Mouse (Mus musculus) MEL (cell line): ENCODE results near the gene Ankrd35. TPM values are rescaled to one million over a fixed set of nuclear protein-coding genes. Genes with fewer than 3 reads are reported as not detected.
A peak's percentile ranks its signal among the peaks of the same experiment; 100 is the strongest.

ENCODE experiments used
- DNase-seq: peaks from one replicate; pipeline ENCODE4 v3.0.0; 2011; ENCODE audit warnings: low read depth, low spot score
- H3K27ac ChIP-seq: 2 replicates; pipeline ENCODE4 v1.5.1; 2012; ENCODE audit warnings: low read depth, mild to moderate bottlenecking, control low read depth, low read length, moderate library complexity; ENCODE audit not compliant: control insufficient read depth
- H3K27me3 ChIP-seq, 2 experiments: fragments of 150-350 bp in 1 of 2; sonication (generic) in 1 of 2; 2 replicates each; pipeline ENCODE4 v1.6.1; 2012; ENCODE audit warnings: low read length in 2 of 2, mild to moderate bottlenecking in 2 of 2, improper control_type of control experiment in 1 of 2, moderate library complexity in 1 of 2; ENCODE audit not compliant: insufficient read depth in 2 of 2, control insufficient read depth in 1 of 2
- H3K36me3 ChIP-seq, 2 experiments: 2 replicates each; pipeline ENCODE4 v1.6.1; 2012 to 2014; ENCODE audit warnings: low read length in 2 of 2, improper control_type of control experiment in 1 of 2, inconsistent platforms in 1 of 2, mild to moderate bottlenecking in 1 of 2; ENCODE audit not compliant: insufficient read depth in 2 of 2, control insufficient read depth in 1 of 2
- H3K4me1 ChIP-seq, 2 experiments: fragments of 150-350 bp in 1 of 2; sonication (generic) in 1 of 2; 2 replicates each; pipeline ENCODE4 v1.6.1; 2012; ENCODE audit warnings: low read length in 2 of 2, improper control_type of control experiment in 1 of 2, mild to moderate bottlenecking in 1 of 2; ENCODE audit not compliant: insufficient read depth in 2 of 2, control insufficient read depth in 1 of 2
- H3K4me3 ChIP-seq, 2 experiments: fragments of 150-350 bp in 1 of 2; sonication (generic) in 1 of 2; 2 replicates each; pipeline ENCODE4 v1.5.1; 2012; ENCODE audit warnings: low read depth in 2 of 2, low read length in 2 of 2, mild to moderate bottlenecking in 2 of 2, moderate library complexity in 2 of 2, control low read depth in 1 of 2, improper control_type of control experiment in 1 of 2; ENCODE audit not compliant: control insufficient read depth in 1 of 2, insufficient read depth in 1 of 2
- H3K79me2 ChIP-seq: 2 replicates; pipeline ENCODE4 v1.6.1; 2012; ENCODE audit warnings: mild to moderate bottlenecking, low read length, moderate library complexity; ENCODE audit not compliant: control insufficient read depth, poor library complexity, insufficient read depth
- H3K9ac ChIP-seq: 2 replicates; pipeline ENCODE4 v1.6.1; 2012; ENCODE audit warnings: low read depth, mild to moderate bottlenecking, control low read depth, low read length, moderate library complexity; ENCODE audit not compliant: control insufficient read depth, poor library complexity, severe bottlenecking
- H3K9me3 ChIP-seq: fragments of 150-350 bp; sonication (generic); replicated peaks from 2 replicates; pipeline ENCODE4 v1.6.1; 2012; ENCODE audit warnings: mild to moderate bottlenecking, low read length, improper control_type of control experiment, moderate library complexity; ENCODE audit not compliant: insufficient read depth
- CTCF ChIP-seq, 3 experiments: IDR thresholded peaks in 2 of 3; conservative IDR thresholded peaks in 1 of 3; 2 replicates each; pipeline ENCODE4 v1.5.1; 2011 to 2012; ENCODE audit warnings: low read length in 3 of 3, low read depth in 2 of 3, mild to moderate bottlenecking in 2 of 3, improper control_type of control experiment in 1 of 3, inconsistent platforms in 1 of 3, mixed read lengths in 1 of 3, moderate library complexity in 1 of 3; ENCODE audit not compliant: control insufficient read depth in 1 of 3, insufficient read depth in 1 of 3, poor library complexity in 1 of 3, severe bottlenecking in 1 of 3
- E2F4 ChIP-seq: IDR thresholded peaks from 2 replicates; pipeline ENCODE4 v1.6.1; 2011; ENCODE audit warnings: low read depth, low read length, improper control_type of control experiment, borderline replicate concordance
- ELF1 ChIP-seq: IDR thresholded peaks from 2 replicates; pipeline ENCODE4 v1.6.1; 2014; ENCODE audit warnings: low read depth, mild to moderate bottlenecking, inconsistent platforms, low read length, improper control_type of control experiment, moderate library complexity
- KAT2A ChIP-seq: conservative IDR thresholded peaks from 2 replicates; pipeline ENCODE4 v1.6.1; 2012; ENCODE audit warnings: low read depth, low read length, improper control_type of control experiment, inconsistent platforms
- MAX ChIP-seq: IDR thresholded peaks from 2 replicates; pipeline ENCODE4 v1.6.1; 2011; ENCODE audit warnings: low read length, improper control_type of control experiment
- MXI1 ChIP-seq: IDR thresholded peaks from 2 replicates; pipeline ENCODE4 v1.6.1; 2011; ENCODE audit warnings: mild to moderate bottlenecking, low read depth, low read length, improper control_type of control experiment
- MYC ChIP-seq: IDR thresholded peaks from 2 replicates; pipeline ENCODE4 v1.6.1; 2011; ENCODE audit warnings: low read depth, mild to moderate bottlenecking, low read length, improper control_type of control experiment, moderate library complexity
- POLR2AphosphoS5 ChIP-seq: IDR thresholded peaks from 2 replicates; pipeline ENCODE4 v1.6.1; 2012; ENCODE audit warnings: low read depth, borderline replicate concordance, mild to moderate bottlenecking, inconsistent platforms, low read length, moderate library complexity, mixed read lengths
- RCOR1 ChIP-seq: IDR thresholded peaks from 2 replicates; pipeline ENCODE4 v1.6.1; 2012; ENCODE audit warnings: low read depth, mild to moderate bottlenecking, inconsistent platforms, low read length, improper control_type of control experiment
- SIN3A ChIP-seq: IDR thresholded peaks from 2 replicates; pipeline ENCODE4 v1.6.1; 2012; ENCODE audit warnings: low read length, improper control_type of control experiment, inconsistent platforms
- SMC3 ChIP-seq: IDR thresholded peaks from 2 replicates; pipeline ENCODE4 v1.6.1; 2011; ENCODE audit warnings: low read depth, low read length, improper control_type of control experiment
- TAL1 ChIP-seq: IDR thresholded peaks from 2 replicates; pipeline ENCODE4 v1.6.1; 2012; ENCODE audit warnings: mild to moderate bottlenecking, inconsistent platforms, low read length, moderate library complexity, mixed read lengths
- TCF12 ChIP-seq: IDR thresholded peaks from 2 replicates; pipeline ENCODE4 v1.6.1; 2014; ENCODE audit warnings: low read depth, mild to moderate bottlenecking, inconsistent platforms, low read length, improper control_type of control experiment, moderate library complexity
- USF2 ChIP-seq, 2 experiments: IDR thresholded peaks; 2 replicates each; pipeline ENCODE4 v1.6.1; 2011 to 2012; ENCODE audit warnings: improper control_type of control experiment in 2 of 2, low read length in 2 of 2, borderline replicate concordance in 1 of 2, inconsistent platforms in 1 of 2, low read depth in 1 of 2, mild to moderate bottlenecking in 1 of 2; ENCODE audit not compliant: insufficient read depth in 1 of 2
- ZC3H11A ChIP-seq: IDR thresholded peaks from 2 replicates; pipeline ENCODE4 v1.6.1; 2012; ENCODE audit warnings: low read depth, mild to moderate bottlenecking, inconsistent platforms, low read length, improper control_type of control experiment
- ZNF384 ChIP-seq: IDR thresholded peaks from 2 replicates; pipeline ENCODE4 v1.6.1; 2012; ENCODE audit warnings: low read depth, mild to moderate bottlenecking, inconsistent platforms, low read length, improper control_type of control experiment
- polyA plus RNA-seq, 2 experiments: library from polyadenylated mRNA; stranded (reverse) in 1 of 2; unstranded in 1 of 2; fragments of >175 nt in 1 of 2; fragments of >200 nt in 1 of 2; gene quantifications; 2 replicates each; pipeline versions ENCODE4 v1.2.1 to v1.2.4; 2012; ENCODE audit warnings: low replicate concordance in 2 of 2, low read depth in 1 of 2; ENCODE audit not compliant: insufficient read length in 2 of 2, insufficient read depth in 1 of 2, missing spikeins in 1 of 2
- total RNA-seq: library from RNA; depleted of rRNA; stranded (reverse); fragments of 300-350 nt; gene quantifications from 2 replicates; pipeline ENCODE4 v1.2.3, GENCODE M21; 2012

Ankrd35 gene
- total and polyA plus RNA-seq, 3 experiments, result 0.62 to 0.77 TPM; not detected in 1

DNA sequence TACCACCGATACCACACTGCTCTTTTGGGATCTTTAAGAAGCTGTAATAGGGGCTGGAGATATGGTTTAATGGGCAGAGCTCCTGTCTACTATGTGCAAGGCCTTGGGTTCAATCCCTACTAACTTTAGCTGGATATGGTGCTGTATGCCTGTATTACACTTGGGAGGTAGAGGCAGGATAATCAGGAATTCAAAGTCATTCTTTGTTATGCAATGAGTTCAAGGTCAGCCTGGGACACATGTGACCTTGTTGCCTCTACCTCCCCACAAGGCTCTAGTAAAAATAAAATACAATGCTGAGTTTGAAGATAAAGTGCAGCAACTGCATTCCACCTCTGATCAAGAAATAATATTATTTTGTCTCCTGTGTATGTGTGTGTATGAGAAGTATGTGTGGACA, 64.1 kb downstream of the Ankrd35 start:
- no peak overlapping the region for H3K9ac ChIP-seq
- TF ChIP-seq MAX (no peak), USF2 (IDR thresholded peaks at IDR 0.05; ENCODE audit: borderline replicate concordance in 1 of 2, insufficient read depth in 1 of 2, low read depth in 1 of 2, low read length in 2 of 2) (0 out of 4 replicates have a peak, but pooled peaks of 1 of the 2 experiments have one; percentile 11), MXI1 (0 out of 2 replicates have a peak, but pooled peaks have one; percentile 12)
- TF ChIP-seq, all 39 proteins: peak for 2
- H3K36me3 ChIP-seq, result peaks cover 0 to 23% of the 10 kb centered on the region in 2 experiments; a peak in 3 of 4 replicates
- DNase-seq, result no peak
- no peaks in the 10 kb centered on the region for H3K27me3 ChIP-seq
- no peak overlapping the region for H3K4me3 ChIP-seq
- H3K9me3 ChIP-seq, result no peaks in the 10 kb centered on the region
- H3K79me2 ChIP-seq, result peaks cover 48% of the 10 kb centered on the region
- H3K27ac ChIP-seq, result no peak overlapping the region
- peaks cover 8 to 16% of the 10 kb centered on the region in 2 experiments; a peak in 3 of 4 replicates for H3K4me1 ChIP-seq

GRCm38 (mm10) chr3:96735200-96735599, 65.3 kb downstream of the Ankrd35 start:
- no peak overlapping the region for H3K9ac ChIP-seq
- H3K36me3 ChIP-seq, result peaks cover 0 to 16% of the 10 kb centered on the region in 2 experiments; a peak in 3 of 4 replicates
- no peak overlapping the region for H3K27ac ChIP-seq
- H3K9me3 ChIP-seq, result no peaks in the 10 kb centered on the region
- TF ChIP-seq ZC3H11A (no peak), KAT2A (no peak), CTCF (IDR thresholded peaks at IDR 0.05 in 2 of 3, conservative IDR thresholded peaks at IDR 0.05 in 1 of 3; ENCODE audit: control insufficient read depth in 1 of 3, insufficient read depth in 1 of 3, low read depth in 2 of 3, low read length in 3 of 3, poor library complexity in 1 of 3, severe bottlenecking in 1 of 3) (no peak), POLR2AphosphoS5 (no peak), SMC3 (no peak), ELF1 (no peak), RCOR1 (no peak), SIN3A (no peak), E2F4 (no peak), ZNF384 (no peak), MYC (no peak), TCF12 (no peak), TAL1 (no peak)
- TF ChIP-seq, all 39 proteins: peak for 0
- no peaks in the 10 kb centered on the region for H3K27me3 ChIP-seq
- H3K4me1 ChIP-seq, result peaks cover 7 to 12% of the 10 kb centered on the region in 2 experiments; a peak in 3 of 4 replicates
- H3K79me2 ChIP-seq, result peaks cover 41% of the 10 kb centered on the region
- H3K4me3 ChIP-seq, result no peak overlapping the region
- no peak for DNase-seq
